Mouse (Mus musculus) spleen, adult 2 months (tissue): ENCODE measurements at regions not wholly inside any gene's neighbourhood (a gene's known extent, or its start where the extent isn't known, plus 50 kb on each side); places are given as distances from the start of the nearest gene placed in this dataset.

ENCODE experiments used
- CTCF ChIP-seq: fragments of 200-500 bp; IDR thresholded peaks from 2 replicates; pipeline ENCODE4 v1.5.1; 2011; ENCODE audit warnings: mild to moderate bottlenecking, inconsistent platforms; ENCODE audit not compliant: insufficient read depth, insufficient read length, insufficient replicate concordance; ENCODE audit errors: extremely low read depth
- POLR2A ChIP-seq: fragments of 200-500 bp; IDR thresholded peaks from 2 replicates; pipeline ENCODE4 v1.6.1; 2011; ENCODE audit warnings: low read depth, low read length, inconsistent platforms

DNA sequence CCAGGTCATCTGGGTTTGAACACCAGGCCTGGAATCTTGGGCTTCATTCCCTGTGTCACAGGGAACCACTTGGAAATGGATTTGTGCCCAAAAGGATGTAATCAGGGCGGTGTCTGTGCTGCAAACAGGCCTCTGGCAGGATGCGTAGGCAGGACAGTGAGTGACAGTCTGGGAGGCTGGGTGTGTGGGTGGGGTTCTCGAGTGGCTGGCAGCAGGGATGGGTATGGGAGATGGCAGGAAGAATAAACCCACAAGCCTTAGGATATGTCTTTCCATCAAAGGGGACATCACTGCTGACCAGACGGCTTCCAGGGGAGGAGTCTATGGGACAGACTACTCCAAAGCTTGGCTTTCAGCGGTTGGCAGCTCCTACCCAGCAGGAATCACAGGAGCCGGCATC, 150.5 kb upstream of the Nectin1 start:
- TF ChIP-seq POLR2A (no peak), CTCF (no peak)
